Mouse (Mus musculus) yolk sac, embryonic 10.5 days (tissue): ENCODE data around the gene Mgrn1.
A peak's percentile ranks its signal among the peaks of the same experiment; 100 is the strongest.

Experiments
- DNase-seq: peaks from one replicate; pipeline ENCODE4 v3.0.0-alpha.2; 2017; ENCODE audit warnings: low spot score

The Mgrn1 gene

GRCm38 (mm10) chr16:4885760-4886689, at the start of gene Mgrn1:
Gene Mgrn1 (plus strand): TSS chr16:4886249.
- DNase-seq: peak; percentile 94

- no peak for DNase-seq
Observed at GRCm38 (mm10) chr16:4837631-4838030, 48.4 kb upstream of the Mgrn1 start.

GRCm38 (mm10) chr16:4839552-4839951, 46.5 kb upstream of the Mgrn1 start:
- DNase-seq: no peak

- no peak for DNase-seq
Observed at GRCm38 (mm10) chr16:4840231-4840630, 45.8 kb upstream of the Mgrn1 start.

- DNase-seq: no peak
Observed at GRCm38 (mm10) chr16:4847041-4847440, 39.0 kb upstream of the Mgrn1 start.

- DNase-seq: no peak
Observed at GRCm38 (mm10) chr16:4848090-4848489, 38.0 kb upstream of the Mgrn1 start.

- DNase-seq: no peak
Observed at GRCm38 (mm10) chr16:4850361-4850760, 35.7 kb upstream of the Mgrn1 start.

GRCm38 (mm10) chr16:4850938-4851628, 35.0 kb upstream of the Mgrn1 start:
- no peak for DNase-seq

GRCm38 (mm10) chr16:4855046-4855650, 30.9 kb upstream of the Mgrn1 start:
- no peak for DNase-seq

GRCm38 (mm10) chr16:4861392-4861791, 24.7 kb upstream of the Mgrn1 start:
- DNase-seq: peak; percentile 32

- DNase-seq: peak; percentile 44
Observed at GRCm38 (mm10) chr16:4862863-4863483, 23.1 kb upstream of the Mgrn1 start.

- DNase-seq: no peak
Observed at GRCm38 (mm10) chr16:4863742-4864141, 22.3 kb upstream of the Mgrn1 start.

- DNase-seq: no peak
Observed at GRCm38 (mm10) chr16:4866101-4866695, 19.9 kb upstream of the Mgrn1 start.

GRCm38 (mm10) chr16:4870490-4870889, 15.6 kb upstream of the Mgrn1 start:
- DNase-seq: no peak

GRCm38 (mm10) chr16:4871926-4872325, 14.1 kb upstream of the Mgrn1 start:
- DNase-seq: no peak

GRCm38 (mm10) chr16:4875198-4876032, 10.6 kb upstream of the Mgrn1 start:
- DNase-seq: no peak

- DNase-seq: no peak
Observed at GRCm38 (mm10) chr16:4876033-4876680, 9.9 kb upstream of the Mgrn1 start.

GRCm38 (mm10) chr16:4877195-4877594, 8.9 kb upstream of the Mgrn1 start:
- no peak for DNase-seq

GRCm38 (mm10) chr16:4877701-4878100, 8.3 kb upstream of the Mgrn1 start:
- DNase-seq: no peak

- DNase-seq: no peak
Observed at GRCm38 (mm10) chr16:4878192-4878885, 7.7 kb upstream of the Mgrn1 start.
